Mouse (Mus musculus) ZHBTc4 (cell line): ENCODE measurements around the gene Fam241a.

Experiments used
- DNase-seq: peaks from one replicate; pipeline ENCODE4 v3.0.0-alpha.2; 2011; ENCODE audit warnings: low read depth, low spot score

The Fam241a gene

GRCm38 (mm10) chr3:127875509-127875908, 20.6 kb downstream of the Fam241a start:
- DNase-seq = no peak

- no peak for DNase-seq
Measured at GRCm38 (mm10) chr3:127875059-127875458, 21.1 kb downstream of the Fam241a start.

- no peak for DNase-seq
Measured at GRCm38 (mm10) chr3:127874254-127874883, 21.8 kb downstream of the Fam241a start.

- no peak for DNase-seq
Measured at GRCm38 (mm10) chr3:127871575-127871974, 24.5 kb downstream of the Fam241a start.

- DNase-seq = no peak
Measured at GRCm38 (mm10) chr3:127868880-127869279, 27.2 kb downstream of the Fam241a start.

- DNase-seq = no peak
Measured at GRCm38 (mm10) chr3:127868046-127868758, 27.9 kb downstream of the Fam241a start.

GRCm38 (mm10) chr3:127864242-127864641, 31.9 kb downstream of the Fam241a start:
- no peak for DNase-seq

- no peak for DNase-seq
Measured at GRCm38 (mm10) chr3:127863571-127863970, 32.6 kb downstream of the Fam241a start.

GRCm38 (mm10) chr3:127862479-127862878, 33.6 kb downstream of the Fam241a start:
- no peak for DNase-seq

GRCm38 (mm10) chr3:127861340-127861739, 34.8 kb downstream of the Fam241a start:
- no peak for DNase-seq

- DNase-seq = peak; percentile 77
Measured at GRCm38 (mm10) chr3:127853431-127854206, 42.5 kb downstream of the Fam241a start.

- DNase-seq = no peak
Measured at GRCm38 (mm10) chr3:127852722-127853121, 43.4 kb downstream of the Fam241a start.

GRCm38 (mm10) chr3:127850776-127851646, 45.1 kb downstream of the Fam241a start:
- DNase-seq = no peak

- no peak for DNase-seq
Measured at GRCm38 (mm10) chr3:127849922-127850321, 46.2 kb downstream of the Fam241a start.

GRCm38 (mm10) chr3:127848088-127848808, 47.9 kb downstream of the Fam241a start:
- no peak for DNase-seq

- no peak for DNase-seq
Measured at GRCm38 (mm10) chr3:127843941-127844327, 52.2 kb downstream of the Fam241a start.

GRCm38 (mm10) chr3:127843324-127843940, 52.7 kb downstream of the Fam241a start:
- no peak for DNase-seq

- DNase-seq = no peak
Measured at GRCm38 (mm10) chr3:127841926-127842325, 54.2 kb downstream of the Fam241a start.

GRCm38 (mm10) chr3:127837972-127838644, 58.0 kb downstream of the Fam241a start:
- DNase-seq = no peak
